Mouse (Mus musculus) CH12.LX (cell line): ENCODE data around the gene Suv39h1.

Experiments used
- BHLHE40 ChIP-seq: IDR thresholded peaks from 2 replicates; pipeline ENCODE4 v1.6.1; 2011; ENCODE audit warnings: mild to moderate bottlenecking, low read depth, low read length, improper control_type of control experiment
- CHD1 ChIP-seq: IDR thresholded peaks from 2 replicates; pipeline ENCODE4 v1.6.1; 2012; ENCODE audit warnings: low read depth, low read length, improper control_type of control experiment, inconsistent platforms
- CTCF ChIP-seq, 2 experiments: IDR thresholded peaks in 1 of 2; conservative IDR thresholded peaks in 1 of 2; 2 replicates each; pipeline ENCODE4 v1.5.1; 2011 to 2012; ENCODE audit warnings: low read depth in 2 of 2, low read length in 2 of 2, improper control_type of control experiment in 1 of 2, inconsistent platforms in 1 of 2, mild to moderate bottlenecking in 1 of 2, moderate library complexity in 1 of 2
- HCFC1 ChIP-seq: IDR thresholded peaks from 2 replicates; pipeline ENCODE4 v1.6.1; 2012; ENCODE audit warnings: low read depth, mild to moderate bottlenecking, inconsistent platforms, low read length, improper control_type of control experiment
- JUND ChIP-seq: conservative IDR thresholded peaks from 2 replicates; pipeline ENCODE4 v1.6.1; 2011; ENCODE audit warnings: low read depth, low read length, improper control_type of control experiment
- MAX ChIP-seq: IDR thresholded peaks from 2 replicates; pipeline ENCODE4 v1.6.1; 2011; ENCODE audit warnings: low read length, improper control_type of control experiment
- MAZ ChIP-seq: IDR thresholded peaks from 2 replicates; pipeline ENCODE4 v1.6.1; 2012; ENCODE audit warnings: low read depth, mild to moderate bottlenecking, inconsistent platforms, low read length, improper control_type of control experiment, moderate library complexity
- MYC ChIP-seq: IDR thresholded peaks from 2 replicates; pipeline ENCODE4 v1.6.1; 2011; ENCODE audit warnings: low read depth, mild to moderate bottlenecking, improper control_type of control experiment, low read length
- NELFE ChIP-seq: IDR thresholded peaks from 2 replicates; pipeline ENCODE4 v1.6.1; 2011; ENCODE audit warnings: low read depth, low read length, improper control_type of control experiment
- POLR2A ChIP-seq: IDR thresholded peaks from 2 replicates; pipeline ENCODE4 v1.6.1; 2011; ENCODE audit warnings: low read depth, mild to moderate bottlenecking, improper control_type of control experiment, low read length
- POLR2AphosphoS2 ChIP-seq: IDR thresholded peaks from 2 replicates; pipeline ENCODE4 v1.6.1; 2011; ENCODE audit warnings: low read depth, low read length, improper control_type of control experiment
- TBP ChIP-seq: conservative IDR thresholded peaks from 2 replicates; pipeline ENCODE4 v1.6.1; 2011; ENCODE audit warnings: low read depth, low read length, improper control_type of control experiment
- TCF12 ChIP-seq: IDR thresholded peaks from 2 replicates; pipeline ENCODE4 v1.6.1; 2014; ENCODE audit warnings: low read depth, mild to moderate bottlenecking, inconsistent platforms, low read length, improper control_type of control experiment

DNA sequence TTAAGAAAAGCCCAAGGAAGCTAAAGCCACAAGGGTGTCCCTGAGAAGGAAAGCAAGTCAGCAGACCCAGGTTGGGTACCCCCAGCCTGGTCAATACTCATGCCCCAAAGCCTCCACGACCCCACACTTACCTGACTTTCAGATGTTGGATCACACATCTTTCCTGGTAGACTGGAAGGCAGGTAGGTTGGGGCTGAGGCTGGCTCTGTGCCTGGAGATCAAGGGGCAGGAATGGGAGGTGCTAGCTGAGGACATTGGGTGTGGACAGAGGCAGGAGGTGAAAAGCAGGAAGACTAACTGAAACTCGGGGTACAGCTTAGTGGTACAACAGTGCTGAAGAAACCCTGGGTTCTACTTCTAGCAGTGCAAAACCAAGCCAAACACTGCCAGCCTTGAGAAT, 56.3 kb downstream of the Suv39h1 start, which contains the start of gene Glod5:
- no peak for TF ChIP-seq MAX
- TF ChIP-seq POLR2A: no peak
- no peak for TF ChIP-seq MYC
- no peak for TF ChIP-seq JUND
- TF ChIP-seq CTCF (conservative IDR thresholded peaks at IDR 0.05 in 1 of 2, IDR thresholded peaks at IDR 0.05 in 1 of 2; ENCODE audit: low read depth in 2 of 2, low read length in 2 of 2): no peak
- no peak for TF ChIP-seq TBP
- no peak for TF ChIP-seq CHD1
- TF ChIP-seq TCF12: no peak
- no peak for TF ChIP-seq NELFE
- no peak for TF ChIP-seq BHLHE40
- no peak for TF ChIP-seq MAZ
- TF ChIP-seq HCFC1: no peak
- TF ChIP-seq POLR2AphosphoS2: no peak
